Mouse (Mus musculus) C2C12 (cell line): ENCODE data around the gene Dtx3.

ENCODE experiments used
- CTCF ChIP-seq: IDR thresholded peaks from one replicate; pipeline ENCODE4 v1.5.1; 2011; ENCODE audit not compliant: control insufficient read depth, insufficient read depth, insufficient read length
- MAX ChIP-seq: IDR thresholded peaks from one replicate; pipeline ENCODE4 v1.6.1; 2011; ENCODE audit warnings: mild to moderate bottlenecking, control low read depth
- MYOD1 ChIP-seq: IDR thresholded peaks from one replicate; pipeline ENCODE4 v1.6.1; 2011; ENCODE audit warnings: low read depth; ENCODE audit not compliant: control insufficient read depth, insufficient read length

- TF ChIP-seq MYOD1 (no peak), CTCF (no peak), MAX (no peak)
Measured at GRCm38 (mm10) chr10:127238241-127238824, 42.8 kb upstream of the Dtx3 start.
